Mouse (Mus musculus) limb, embryonic 14.5 days (tissue): ENCODE data around the gene Fam228b. TPM values are rescaled to one million over a fixed set of nuclear protein-coding genes. Genes with fewer than 3 reads are reported as not detected.
A peak's percentile ranks its signal among the peaks of the same experiment; 100 is the strongest.

Experiments used
- ATAC-seq: fragments of 200-750 bp; cut with Nextera tagmentation; 2 replicates; pipeline ENCODE4 v1.8.0; 2017; ENCODE audit warnings: low read depth, moderate number of reproducible peaks, moderate TSS enrichment; ENCODE audit not compliant: low FRiP score
- DNase-seq: peaks from one replicate; pipeline ENCODE4 v3.0.0-alpha.2; 2015; ENCODE audit warnings: low spot score
- H3K27ac ChIP-seq: fragments of 300-500 bp; sonication (generic); replicated peaks from 2 replicates; pipeline ENCODE4 v1.5.1; 2014; ENCODE audit warnings: low read depth, mild to moderate bottlenecking, low read length, moderate library complexity, mixed read lengths
- H3K27me3 ChIP-seq: fragments of 300-500 bp; sonication (generic); 2 replicates; pipeline ENCODE4 v1.6.1; 2014; ENCODE audit warnings: low read length, mixed read lengths; ENCODE audit not compliant: control insufficient read depth, insufficient read depth
- H3K36me3 ChIP-seq: fragments of 300-500 bp; sonication (generic); 2 replicates; pipeline ENCODE4 v1.6.1; 2014; ENCODE audit warnings: mild to moderate bottlenecking, low read length, moderate library complexity, mixed read lengths; ENCODE audit not compliant: control insufficient read depth, insufficient read depth
- H3K4me1 ChIP-seq: fragments of 300-500 bp; sonication (generic); 2 replicates; pipeline ENCODE4 v1.6.1; 2014; ENCODE audit warnings: antibody characterized with exemption, low read length, mixed read lengths; ENCODE audit not compliant: control insufficient read depth, insufficient read depth
- H3K4me2 ChIP-seq: fragments of 300-500 bp; sonication (generic); replicated peaks from 2 replicates; pipeline ENCODE4 v1.6.1; 2014; ENCODE audit warnings: low read depth, mild to moderate bottlenecking, low read length, moderate library complexity; ENCODE audit not compliant: severe bottlenecking
- H3K4me3 ChIP-seq: fragments of 300-500 bp; sonication (generic); replicated peaks from 2 replicates; pipeline ENCODE4 v1.5.1; 2014; ENCODE audit warnings: low read length
- H3K9ac ChIP-seq: fragments of 300-500 bp; sonication (generic); 2 replicates; pipeline ENCODE4 v1.6.1; 2014; ENCODE audit warnings: mild to moderate bottlenecking, low read depth, low read length, moderate library complexity; ENCODE audit not compliant: severe bottlenecking
- H3K9me3 ChIP-seq: fragments of 300-500 bp; sonication (generic); 2 replicates; pipeline ENCODE4 v1.6.1; 2016; ENCODE audit warnings: low read length; ENCODE audit not compliant: control insufficient read depth
- POLR2A ChIP-seq: fragments of 200-500 bp; IDR thresholded peaks from 2 replicates; pipeline ENCODE4 v1.8.0; 2012; ENCODE audit warnings: inconsistent platforms, mild to moderate bottlenecking, moderate library complexity, borderline replicate concordance; ENCODE audit not compliant: insufficient read depth, insufficient read length; ENCODE audit errors: extremely low read depth
- WGBS: fragments of 180-500 bp; shearing (Covaris S2); extraction: QIAGEN DNeasy Blood & Tissue Kit; methylation state at CpG from one replicate; pipeline ENCODE4 v1.1.7; 2014; 5-methylcytosine and 5-hydroxymethylcytosine counted together
- polyA plus RNA-seq, 2 experiments: library from polyadenylated mRNA; depleted of rRNA in 1 of 2; stranded (reverse) in 1 of 2; unstranded in 1 of 2; fragments of >200 nt; fragmentation: Nextera tagmentation in 1 of 2; extraction: Ambion mirVana in 1 of 2; gene quantifications; 2 replicates each; pipeline versions ENCODE4 v1.2.1 to v1.2.3; 2012 to 2014

Gene Fam228b
- polyA plus RNA-seq, 2 experiments = 4.8 to 8.7 TPM

GRCm38 (mm10) chr12:4717417-4717816 lies 51.6 kb downstream of the Fam228b start:
- Histone ChIP-seq H3K4me3 (no peak overlapping the region), H3K9me3 (no peaks in the 10 kb centered on the region), H3K27me3 (no peaks in the 10 kb centered on the region), H3K27ac (no peak overlapping the region), H3K4me2 (no peak overlapping the region), H3K9ac (no peak overlapping the region), H3K4me1 (0 out of 2 replicates have a peak, but pooled peaks cover 5% of the 10 kb centered on the region), H3K36me3 (peaks cover 9% of the 10 kb centered on the region)
- TF ChIP-seq POLR2A = no peak
- DNase-seq (peak; percentile 7), ATAC-seq (peak; percentile 63; the same call in 1 of the 2 replicates)
- 5% methylated on average over 7 of the region's 7 CpGs for WGBS

DNA sequence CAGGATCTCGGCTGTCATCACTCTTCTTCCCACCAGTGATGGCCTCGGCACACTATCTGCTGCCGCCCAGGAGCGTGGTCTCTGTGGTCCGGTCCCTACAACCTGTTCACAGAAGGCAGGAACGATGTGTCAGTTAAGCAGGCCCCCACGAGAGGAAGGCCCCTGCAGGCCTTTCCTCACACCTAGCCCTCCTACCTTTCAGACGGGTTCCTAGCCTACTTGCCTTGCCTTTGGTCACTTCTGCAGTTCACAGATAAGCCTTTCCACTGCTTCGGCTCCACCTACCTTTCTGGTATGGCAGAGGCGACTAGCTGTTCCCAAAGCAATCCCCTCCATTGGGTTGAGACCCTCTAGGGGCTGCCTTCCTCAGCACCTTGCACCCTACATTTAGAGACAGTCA lies 53.5 kb downstream of the Fam228b start:
- no peak for TF ChIP-seq POLR2A
- Histone ChIP-seq H3K36me3 (peaks cover 18% of the 10 kb centered on the region), H3K27me3 (no peaks in the 10 kb centered on the region), H3K27ac (no peak overlapping the region), H3K9ac (no peak overlapping the region), H3K4me2 (no peak overlapping the region), H3K4me1 (0 out of 2 replicates have a peak, but pooled peaks cover 5% of the 10 kb centered on the region), H3K9me3 (no peaks in the 10 kb centered on the region), H3K4me3 (no peak overlapping the region)
- DNase-seq (no peak), ATAC-seq (no peak)
- WGBS = 76% methylated on average over 10 of the region's 10 CpGs

- Histone ChIP-seq H3K4me1 (0 out of 2 replicates have a peak, but pooled peaks cover 5% of the 10 kb centered on the region), H3K4me3 (no peak overlapping the region), H3K27ac (no peak overlapping the region), H3K9me3 (no peaks in the 10 kb centered on the region), H3K4me2 (no peak overlapping the region), H3K9ac (no peak overlapping the region), H3K27me3 (no peaks in the 10 kb centered on the region), H3K36me3 (peaks cover 39% of the 10 kb centered on the region)
- no peak for DNase-seq
- no peak for TF ChIP-seq POLR2A
- no peak for ATAC-seq
- 51% methylated on average over 4 of the region's 4 CpGs for WGBS
Observed at GRCm38 (mm10) chr12:4713361-4713760, 55.7 kb downstream of the Fam228b start.

DNA sequence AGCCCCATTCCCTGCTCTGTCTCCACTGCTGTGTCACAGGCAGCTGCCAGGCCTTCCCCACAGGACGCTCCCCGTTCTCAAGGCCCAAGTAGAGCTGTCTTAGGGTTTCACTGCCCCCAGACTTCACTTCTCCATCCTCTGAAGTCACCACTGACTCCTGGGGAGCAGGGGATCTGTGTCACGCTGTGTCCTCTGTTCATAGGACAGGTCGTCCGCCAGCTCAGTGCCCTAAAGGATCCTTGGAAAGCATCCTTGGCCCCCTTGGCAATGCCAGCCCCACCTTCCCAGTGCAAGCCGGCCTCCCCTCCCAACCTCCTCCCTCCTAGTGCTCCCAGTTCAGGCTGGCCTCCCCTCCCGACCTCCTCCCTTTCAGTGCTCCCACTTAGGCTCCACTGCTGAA lies 59.1 kb downstream of the Fam228b start:
- no peak overlapping the region for H3K9ac ChIP-seq
- no peaks in the 10 kb centered on the region for H3K27me3 ChIP-seq
- ATAC-seq = no peak
- no peak overlapping the region for H3K4me3 ChIP-seq
- DNase-seq = no peak
- H3K4me1 ChIP-seq = no peaks in the 10 kb centered on the region
- H3K9me3 ChIP-seq = no peaks in the 10 kb centered on the region
- H3K36me3 ChIP-seq = peaks cover 61% of the 10 kb centered on the region
- no peak for TF ChIP-seq POLR2A
- 86% methylated on average over 7 of the region's 7 CpGs for WGBS
- H3K27ac ChIP-seq = no peak overlapping the region
- no peak overlapping the region for H3K4me2 ChIP-seq

GRCm38 (mm10) chr12:4708881-4709604 lies 60.0 kb downstream of the Fam228b start:
- no peak overlapping the region for H3K27ac ChIP-seq
- 64% methylated on average over 7 of the region's 8 CpGs for WGBS
- H3K36me3 ChIP-seq = peaks cover 61% of the 10 kb centered on the region
- H3K27me3 ChIP-seq = no peaks in the 10 kb centered on the region
- H3K4me1 ChIP-seq = no peaks in the 10 kb centered on the region
- ATAC-seq = peak; percentile 63
- no peaks in the 10 kb centered on the region for H3K9me3 ChIP-seq
- no peak overlapping the region for H3K4me3 ChIP-seq
- TF ChIP-seq POLR2A = no peak
- peak; percentile 8 for DNase-seq
- H3K9ac ChIP-seq = no peak overlapping the region
- no peak overlapping the region for H3K4me2 ChIP-seq
